Mouse (Mus musculus) layer of hippocampus, adult 9-11 months (tissue): ENCODE data around the gene Gm5726.
"Not testable (repeated sequence)": the region's sequence is repeated elsewhere in the genome, so short reads cannot be mapped to it uniquely, and the experiment has no call there.

Experiments used
- DNase-seq: peaks from one replicate; pipeline ENCODE4 v3.0.0; 2022

Gene Gm5726

DNA sequence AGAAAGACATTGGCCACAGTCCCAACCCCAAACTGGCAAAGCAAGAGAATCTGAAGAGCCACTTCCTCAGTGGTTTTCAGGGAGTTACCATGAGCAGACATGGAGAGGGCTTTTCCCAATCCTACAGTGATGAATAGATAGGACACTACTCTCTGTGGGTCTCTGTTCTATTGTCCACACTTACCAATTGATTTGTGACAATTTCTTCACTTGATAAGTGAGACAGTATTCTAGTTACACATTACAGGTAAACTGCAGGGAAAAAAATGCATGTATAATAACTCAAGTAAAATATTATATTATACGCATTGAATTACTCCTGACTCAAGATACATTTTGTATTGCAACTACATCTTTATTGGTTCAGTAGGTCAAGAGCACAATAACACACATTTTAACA lies at the start of gene Gm5726:
Gene Gm5726 (minus strand): TSS at position 101 of the 400 bp plus-strand sequence.
- DNase-seq: not testable (repeated sequence)

DNA sequence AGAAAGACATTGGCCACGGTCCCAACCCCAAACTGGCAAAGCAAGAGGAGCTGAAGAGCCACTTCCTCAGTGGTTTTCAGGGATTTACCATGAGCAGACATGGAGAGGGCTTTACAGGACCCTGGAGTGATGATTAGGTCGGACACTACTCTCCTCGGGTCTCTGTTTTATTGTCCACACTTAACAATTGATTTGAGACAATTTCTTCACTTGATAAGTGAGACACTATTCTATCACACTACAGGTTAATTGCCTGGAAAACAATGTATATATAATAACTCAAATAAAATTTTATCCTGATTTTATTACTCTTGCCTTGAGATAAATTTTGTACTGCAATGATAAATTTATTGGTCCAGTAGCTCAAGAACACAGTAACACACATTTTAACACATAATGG lies 30.6 kb upstream of the Gm5726 start, which contains the start of gene Gm4141:
Gene Gm4141 (minus strand): TSS at position 101 of the 400 bp plus-strand sequence.
- DNase-seq: not testable (repeated sequence)

DNA sequence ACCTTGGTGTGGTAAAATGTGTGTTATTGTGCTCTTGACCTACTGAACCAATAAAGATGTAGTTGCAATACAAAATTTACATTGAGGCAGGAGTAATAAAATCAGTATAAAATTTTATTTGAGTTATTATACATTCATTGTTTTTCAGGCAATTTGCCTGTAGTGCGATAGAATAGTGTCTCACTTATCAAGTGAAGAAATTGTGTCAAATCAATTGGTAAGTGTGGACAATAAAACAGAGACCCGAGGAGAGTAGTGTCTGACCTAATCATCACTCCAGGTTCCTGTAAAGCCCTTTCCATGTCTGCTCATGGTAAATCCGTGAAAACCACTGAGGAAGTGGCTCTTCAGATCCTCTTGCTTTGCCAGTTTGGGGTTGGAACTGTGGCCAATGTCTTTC lies 12.0 kb downstream of the Gm5726 start, which contains the start of gene Vmn1r104:
Gene Vmn1r104 (plus strand): TSS at position 301 of the 400 bp plus-strand sequence.
- DNase-seq: not testable (repeated sequence)

DNA sequence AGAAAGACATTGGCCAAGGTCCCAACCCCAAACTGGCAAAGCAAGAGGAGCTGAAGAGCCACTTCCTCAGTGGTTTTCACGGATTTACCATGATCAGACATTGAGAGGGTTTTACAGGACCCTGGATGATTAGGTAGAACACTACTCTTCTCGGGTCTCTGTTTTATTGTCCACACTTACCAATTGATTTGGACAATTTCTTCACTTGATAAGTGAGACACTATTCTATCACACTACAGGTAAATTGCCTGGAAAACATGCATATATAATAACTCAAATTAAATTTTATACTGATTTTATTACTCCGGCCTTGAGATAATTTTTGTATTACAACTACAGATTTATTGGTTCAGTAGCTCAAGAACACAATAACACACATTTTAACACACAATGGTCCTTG lies 35.1 kb downstream of the Gm5726 start, which contains the start of gene Vmn1r103:
Gene Vmn1r103 (minus strand): TSS at position 101 of the 400 bp plus-strand sequence.
- DNase-seq: not testable (repeated sequence)
